Mouse (Mus musculus) regulatory T cell (primary cell): ENCODE measurements around the gene Gorasp2.

Source experiments
- in situ Hi-C: fragments of 300-600 bp; cut with MboI, MseI; formaldehyde crosslinking; loops from one replicate; pipeline ENCODE4 v1.15.1; 2025; ENCODE audit warnings: high pct_unique_total_duplicates

Gene Gorasp2

DNA sequence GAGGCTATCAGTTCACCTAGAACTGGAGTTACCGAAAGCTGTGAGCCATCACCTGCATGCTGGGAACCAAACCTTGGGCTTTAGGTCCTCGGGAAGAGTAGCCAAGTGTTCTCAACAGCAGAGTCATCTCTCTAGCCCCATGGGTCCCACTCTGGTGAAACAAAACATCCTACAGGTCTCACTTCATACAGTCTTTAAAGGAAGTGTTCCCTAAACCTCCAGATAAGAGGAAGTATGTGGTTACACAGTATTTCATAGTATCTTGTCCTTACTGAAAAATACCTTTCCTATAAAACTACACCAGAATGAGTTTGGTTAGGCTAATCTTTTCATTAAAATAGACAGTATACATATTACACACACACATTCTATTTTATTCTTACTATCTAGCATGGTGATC lies 81.2 kb downstream of the Gorasp2 start:
- in situ Hi-C loops: no loop called here

DNA sequence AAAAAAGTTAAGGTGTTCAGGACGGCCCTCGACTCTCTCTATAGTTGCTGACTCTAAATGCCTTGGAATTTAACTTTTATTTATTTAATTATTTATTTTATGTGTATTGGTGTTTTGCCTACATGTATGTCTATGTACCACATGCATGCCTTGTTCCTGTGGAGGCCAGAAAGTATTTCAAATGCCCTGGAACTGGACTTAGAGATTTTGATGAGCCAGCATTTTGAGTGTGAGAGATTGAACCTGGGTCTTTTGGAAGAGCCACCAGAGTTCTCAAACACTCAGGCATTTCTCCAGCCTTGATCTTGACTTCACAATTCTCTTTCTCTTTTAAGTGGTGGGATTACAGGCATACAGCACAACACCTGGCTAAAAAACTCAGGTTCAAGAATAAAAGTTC lies 90.3 kb downstream of the Gorasp2 start:
- in situ Hi-C loops: no loop called here

DNA sequence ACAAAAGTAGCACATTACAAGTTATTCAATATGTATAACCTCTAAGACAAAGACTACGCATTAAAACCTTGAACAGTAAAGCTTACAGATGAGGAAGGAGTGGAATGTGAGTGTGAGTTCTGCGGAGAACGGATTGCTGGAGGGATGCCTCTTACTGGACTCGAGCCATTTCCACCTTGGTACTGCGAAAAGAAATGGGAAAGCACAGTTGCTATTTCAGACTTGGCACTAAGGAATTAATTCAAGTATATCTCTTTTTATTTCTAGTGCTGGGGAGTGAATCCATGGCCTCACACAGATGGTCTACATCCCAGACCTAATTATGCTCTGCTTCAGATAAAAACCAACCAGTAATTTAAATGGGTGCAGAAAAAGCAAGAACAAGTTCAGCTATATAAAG lies 90.8 kb downstream of the Gorasp2 start:
- in situ Hi-C loops: no loop called here
